Mouse (Mus musculus): Measurements from ENCODE around the gene Rab25.

Rab25 gene

DNA sequence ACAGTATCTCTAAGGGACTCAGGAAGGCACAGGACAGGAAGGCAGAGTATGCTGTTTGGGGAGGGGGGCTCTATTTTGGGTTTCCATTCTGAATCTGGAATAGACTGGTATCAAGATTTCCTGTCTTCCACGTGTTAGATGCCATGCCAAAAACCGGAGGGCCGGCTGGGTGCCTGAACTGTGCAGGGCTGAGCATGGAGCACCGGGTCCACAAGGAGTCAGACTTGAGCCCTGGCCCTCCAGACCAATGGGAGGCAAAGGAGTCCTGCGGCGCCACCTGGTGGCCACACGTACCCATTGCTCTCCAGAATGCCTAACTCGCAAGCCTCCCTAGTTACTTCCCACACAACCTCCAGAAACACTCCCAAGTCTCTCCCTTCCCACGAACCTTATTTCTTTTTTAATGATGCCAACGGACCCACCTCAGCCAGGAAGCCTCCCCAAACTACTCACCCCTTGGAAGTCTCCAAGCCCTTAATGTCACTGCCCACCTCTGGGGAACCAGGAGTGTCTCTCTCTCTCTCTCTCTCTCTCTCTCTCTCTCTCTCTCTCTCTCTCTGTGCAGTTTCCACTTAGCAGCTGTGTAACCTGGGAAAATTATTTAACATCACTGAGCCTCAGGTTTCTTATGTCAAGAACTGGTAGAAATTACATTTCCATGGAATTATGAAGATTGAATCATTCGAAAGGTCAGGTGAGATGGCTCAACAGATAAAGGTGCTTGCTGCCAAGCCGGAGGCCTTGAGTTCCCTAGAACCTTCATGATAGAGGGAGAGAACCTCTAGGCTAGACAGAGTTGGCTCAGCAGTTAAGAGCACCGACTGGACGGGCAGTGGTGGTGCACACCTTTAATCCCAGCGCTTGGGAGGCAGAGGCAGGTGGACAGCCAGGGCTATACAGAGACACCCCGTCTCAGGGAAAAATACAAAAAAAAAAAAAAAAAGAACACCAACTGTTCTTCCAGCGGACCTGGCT, 21.7 kb downstream of the Rab25 start:
- peak; percentile 89 for DNase-seq (ENCODE audit: low read depth, low spot score)

DNA sequence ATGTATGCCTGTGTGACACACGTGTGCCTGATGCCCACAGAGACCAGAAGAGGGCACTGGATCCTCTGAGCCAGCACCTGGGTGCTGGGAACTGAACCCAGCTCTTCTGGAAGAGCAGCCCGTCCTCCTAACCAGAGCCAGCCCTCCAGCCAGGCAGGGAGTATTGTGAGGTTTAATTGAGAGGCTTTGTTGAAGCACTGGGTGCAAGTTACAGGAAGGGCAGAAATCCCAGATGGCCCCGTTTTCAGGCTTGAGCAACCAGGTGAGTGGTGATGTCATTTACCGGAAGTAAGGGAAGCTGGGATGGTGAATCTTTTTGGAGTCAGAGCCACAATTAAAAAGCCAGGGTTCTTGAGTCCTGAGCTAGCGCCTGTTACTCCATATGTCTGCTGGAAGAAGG, 23.1 kb downstream of the Rab25 start:
- DNase-seq (ENCODE audit: low read depth, low spot score): no peak

DNA sequence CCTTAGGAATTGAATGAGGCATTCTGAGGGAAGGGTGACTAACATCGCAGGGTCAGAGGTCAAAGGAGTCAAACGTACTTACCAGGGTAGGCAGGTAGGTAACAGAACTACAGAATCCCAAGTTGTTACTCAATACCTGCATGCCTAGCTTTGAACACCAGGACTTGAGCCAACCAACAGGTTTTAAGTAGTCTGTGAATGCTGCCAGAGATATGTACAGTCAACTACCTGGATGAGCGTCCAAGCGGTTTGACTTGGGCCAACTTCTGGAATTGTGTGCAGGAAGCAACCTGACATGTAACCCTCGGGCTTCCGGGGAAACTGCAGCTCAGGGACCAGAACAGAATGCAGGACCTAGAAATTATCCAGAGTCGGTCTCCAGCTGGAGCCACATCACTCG, 25.1 kb downstream of the Rab25 start:
- no peak for DNase-seq (ENCODE audit: low read depth, low spot score)

DNA sequence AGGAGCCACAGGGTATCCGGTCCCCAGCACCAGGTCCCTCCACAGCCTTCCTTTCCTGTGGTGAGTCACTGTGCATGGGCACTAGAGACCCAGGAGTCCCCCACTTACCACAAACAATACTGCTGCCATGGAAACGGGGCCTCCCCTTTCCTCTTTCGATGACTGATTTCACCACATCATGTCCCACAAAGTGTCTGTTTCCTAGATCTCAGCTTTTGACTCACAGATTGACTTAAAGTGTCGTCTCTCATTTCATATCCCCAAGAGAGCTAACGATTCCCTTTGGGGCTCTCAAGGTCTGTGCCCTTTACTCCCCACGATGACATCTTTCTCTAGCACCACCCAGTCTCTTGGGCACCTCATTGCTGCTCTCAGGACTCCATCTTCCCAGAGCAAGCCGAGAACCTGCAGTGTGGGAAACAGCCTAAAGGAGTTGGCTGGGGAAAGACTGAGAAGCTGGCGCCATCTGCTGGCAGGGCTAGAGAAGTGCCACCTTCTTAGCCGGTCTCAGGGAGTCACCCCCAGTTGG, 26.2 kb downstream of the Rab25 start:
- peak; percentile 74 for DNase-seq (ENCODE audit: low read depth, low spot score)

DNA sequence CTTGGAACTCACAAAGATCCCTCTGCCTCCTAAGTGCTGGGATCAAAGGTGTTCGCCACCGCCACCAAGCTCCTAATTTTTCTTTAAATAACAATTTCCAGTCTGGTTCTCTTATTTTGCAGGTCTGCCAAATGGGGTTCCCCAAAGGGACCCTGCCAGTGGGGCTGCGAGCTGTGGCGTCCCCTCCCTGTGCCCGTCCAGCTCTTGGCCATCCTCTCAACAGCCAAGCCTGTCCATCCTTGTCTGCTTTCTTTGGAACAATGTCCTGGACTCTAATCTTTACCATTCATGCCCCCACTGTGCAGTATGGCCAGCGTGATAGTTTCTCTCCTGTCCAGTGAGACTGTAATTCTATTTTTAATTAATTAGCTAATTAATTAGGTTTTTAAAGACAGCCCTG, 26.9 kb downstream of the Rab25 start:
- no peak for DNase-seq (ENCODE audit: low read depth, low spot score)

DNA sequence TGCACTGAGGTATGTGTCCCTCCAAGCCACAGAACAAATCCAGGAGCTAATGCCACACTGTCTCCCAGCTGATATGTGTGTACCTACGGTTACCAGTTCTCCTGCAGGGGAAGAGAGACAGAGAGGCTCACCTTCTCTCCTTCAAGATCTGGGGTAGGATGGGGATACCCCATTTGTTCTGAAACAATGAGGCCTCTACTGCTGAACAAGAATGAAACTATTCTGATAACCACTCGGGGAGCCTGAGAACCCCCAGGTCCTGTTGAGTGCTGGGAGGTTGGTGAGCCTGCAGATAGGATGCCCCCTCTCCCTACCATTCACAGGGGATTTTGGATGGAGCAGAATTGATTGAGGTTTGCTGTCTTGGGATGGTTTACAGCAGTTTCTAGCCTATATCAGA, 28.0 kb downstream of the Rab25 start:
- peak; percentile 47 for DNase-seq (ENCODE audit: low read depth, low spot score)

DNA sequence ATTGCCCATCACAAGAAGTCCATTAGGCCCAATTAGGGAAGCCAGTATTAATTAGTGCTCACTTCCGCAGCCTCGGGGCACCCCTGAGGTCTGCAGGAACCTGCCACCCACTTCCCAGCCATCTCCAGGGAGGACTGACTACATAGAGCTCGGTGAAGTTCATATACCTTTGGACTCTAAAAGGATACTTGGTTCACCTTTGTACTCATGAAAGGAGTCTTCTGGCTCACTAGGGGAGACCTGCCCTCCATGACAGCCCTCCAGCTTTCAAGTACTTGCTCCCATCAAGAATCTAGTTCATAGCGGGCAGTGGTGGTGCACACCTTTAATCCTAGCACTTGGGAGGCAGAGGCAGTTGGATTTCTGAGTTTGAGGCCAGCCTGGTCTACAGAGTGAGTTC, 29.7 kb downstream of the Rab25 start:
- no peak for DNase-seq (ENCODE audit: low read depth, low spot score)

DNA sequence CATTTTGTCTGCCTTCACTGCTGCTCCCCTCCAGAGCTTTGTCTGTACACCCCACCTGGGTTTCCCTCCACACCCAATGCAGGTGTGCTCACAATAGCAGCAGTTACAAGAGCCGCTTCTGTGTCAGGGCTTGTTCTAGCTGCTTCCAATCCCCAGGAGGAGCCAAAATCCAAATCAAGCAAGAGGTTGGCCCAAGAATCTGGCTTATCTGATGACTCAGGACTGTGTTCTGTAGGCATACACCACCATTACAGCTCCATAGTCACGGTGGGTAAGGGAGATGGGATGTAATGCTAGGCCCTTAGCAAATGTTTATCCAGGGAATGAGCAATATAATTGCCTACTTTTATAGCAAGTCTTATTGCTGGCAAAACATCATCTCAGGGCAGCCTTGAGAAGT, 31.7 kb downstream of the Rab25 start:
- DNase-seq (ENCODE audit: low read depth, low spot score): no peak

DNA sequence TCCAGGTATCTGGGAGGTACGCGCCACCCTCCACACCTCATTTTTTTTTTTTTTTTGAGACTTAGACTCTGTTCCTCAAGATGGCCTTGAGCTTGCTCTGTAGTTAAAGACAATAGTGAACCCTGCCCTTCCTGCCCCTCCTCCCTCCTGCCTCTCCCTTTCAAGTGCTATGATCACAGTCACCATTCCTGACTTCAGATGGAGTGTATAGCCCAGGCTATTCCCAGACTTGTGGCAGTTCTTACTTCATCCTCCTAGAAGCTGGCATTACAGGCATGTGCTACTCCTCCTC, 33.1 kb downstream of the Rab25 start:
- DNase-seq (ENCODE audit: low read depth, low spot score): no peak

DNA sequence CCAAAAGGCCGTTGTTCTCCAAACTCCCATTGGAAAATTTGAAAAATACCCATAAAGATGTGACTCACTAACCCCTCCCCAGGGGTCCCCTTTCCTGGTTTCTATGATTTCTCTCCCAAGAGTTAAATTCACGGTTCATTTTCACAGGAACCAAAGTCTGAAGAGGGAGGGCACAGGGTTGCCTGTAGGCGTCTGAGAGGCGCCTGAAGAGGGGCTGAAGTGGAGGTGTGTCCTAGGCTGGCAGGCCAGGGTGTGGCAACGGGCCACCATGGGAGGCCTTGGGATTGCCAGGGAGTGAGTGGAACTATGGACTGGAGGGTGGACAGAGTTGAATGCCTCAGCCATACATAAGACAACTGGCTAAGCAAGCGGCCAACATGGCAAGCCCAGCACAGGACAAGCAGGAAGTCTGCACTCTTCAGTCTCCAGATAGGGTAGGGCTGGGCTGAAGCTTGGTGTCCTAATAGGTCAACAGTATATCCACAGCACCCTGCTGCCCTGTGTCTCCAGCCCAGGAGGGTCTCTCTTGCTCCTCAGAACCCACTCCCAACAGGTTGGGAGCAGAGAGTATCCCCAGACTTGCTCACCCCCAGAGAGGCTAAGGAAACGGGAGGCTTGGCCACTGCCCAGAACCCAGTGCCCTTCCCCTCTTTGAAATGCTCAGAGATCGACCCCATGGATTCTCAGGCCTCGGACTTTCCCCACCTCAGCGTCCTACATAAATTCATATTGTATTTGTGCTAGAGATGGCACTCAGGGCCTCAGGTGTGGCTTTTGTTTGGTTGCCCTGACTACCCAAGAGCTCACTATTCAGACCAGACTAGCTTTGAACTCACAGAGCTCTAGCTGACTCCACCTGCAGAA, 33.6 kb downstream of the Rab25 start:
- DNase-seq (ENCODE audit: low read depth, low spot score): no peak

DNA sequence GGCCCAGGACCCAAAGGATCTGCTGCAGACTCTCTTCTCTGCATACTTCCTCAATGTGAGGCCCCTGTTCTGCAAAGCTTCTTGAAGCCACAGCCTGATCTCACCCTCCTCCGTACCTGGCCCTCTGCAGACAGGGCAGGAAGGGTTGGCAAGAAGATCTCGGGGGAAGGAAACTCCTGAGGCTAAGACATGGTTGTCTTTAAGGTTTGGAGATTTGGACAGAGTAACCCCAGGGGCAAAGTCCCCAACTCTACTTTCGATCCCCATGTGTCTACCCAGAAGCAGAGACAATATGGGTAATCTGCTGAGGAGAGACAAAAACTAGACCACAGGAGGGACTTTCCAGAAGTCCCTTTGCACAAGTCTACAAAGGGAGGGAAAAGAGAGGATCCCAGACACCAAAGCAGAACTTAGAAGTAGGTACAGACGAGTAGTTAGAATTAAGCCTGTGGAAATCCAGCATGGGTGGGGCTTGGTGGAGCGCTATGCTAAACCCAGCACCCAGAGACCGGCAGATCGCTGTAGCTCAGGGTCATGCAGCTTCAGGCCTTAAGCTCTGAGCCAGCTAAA, 34.5 kb downstream of the Rab25 start:
- DNase-seq (ENCODE audit: low read depth, low spot score): peak; percentile 73

DNA sequence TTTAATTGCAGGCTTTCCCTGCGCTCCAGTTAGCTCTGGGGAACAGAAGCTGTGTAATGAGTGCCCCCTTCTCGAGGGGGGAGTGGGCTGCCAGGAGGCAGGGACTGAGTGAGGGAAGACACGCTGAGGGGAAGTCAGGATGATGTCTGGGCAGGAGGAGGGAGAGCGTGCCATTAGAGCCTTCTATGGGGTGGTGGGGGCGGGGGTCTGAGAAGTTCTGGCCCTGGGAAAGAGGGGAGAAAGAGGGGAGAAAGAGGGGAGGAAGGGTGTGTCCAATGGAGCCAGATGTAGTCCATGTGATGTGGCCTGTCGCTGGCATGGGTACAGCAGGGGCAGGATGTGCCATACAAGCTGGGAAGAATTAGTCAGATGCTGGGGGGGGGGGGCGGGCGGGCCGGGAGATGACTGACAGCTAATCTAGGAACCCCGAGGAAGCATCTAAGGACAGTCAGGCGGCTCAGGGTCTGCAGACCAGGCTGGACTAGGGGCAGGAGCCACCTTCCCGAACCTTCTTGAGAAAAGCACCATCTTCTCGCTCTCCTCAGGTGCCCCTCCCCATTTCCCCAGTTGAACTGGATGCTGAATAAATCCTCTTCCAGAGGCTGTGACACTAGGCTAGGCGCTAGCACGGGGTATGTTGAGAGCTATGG, 35.1 kb downstream of the Rab25 start:
- DNase-seq (ENCODE audit: low read depth, low spot score): no peak

DNA sequence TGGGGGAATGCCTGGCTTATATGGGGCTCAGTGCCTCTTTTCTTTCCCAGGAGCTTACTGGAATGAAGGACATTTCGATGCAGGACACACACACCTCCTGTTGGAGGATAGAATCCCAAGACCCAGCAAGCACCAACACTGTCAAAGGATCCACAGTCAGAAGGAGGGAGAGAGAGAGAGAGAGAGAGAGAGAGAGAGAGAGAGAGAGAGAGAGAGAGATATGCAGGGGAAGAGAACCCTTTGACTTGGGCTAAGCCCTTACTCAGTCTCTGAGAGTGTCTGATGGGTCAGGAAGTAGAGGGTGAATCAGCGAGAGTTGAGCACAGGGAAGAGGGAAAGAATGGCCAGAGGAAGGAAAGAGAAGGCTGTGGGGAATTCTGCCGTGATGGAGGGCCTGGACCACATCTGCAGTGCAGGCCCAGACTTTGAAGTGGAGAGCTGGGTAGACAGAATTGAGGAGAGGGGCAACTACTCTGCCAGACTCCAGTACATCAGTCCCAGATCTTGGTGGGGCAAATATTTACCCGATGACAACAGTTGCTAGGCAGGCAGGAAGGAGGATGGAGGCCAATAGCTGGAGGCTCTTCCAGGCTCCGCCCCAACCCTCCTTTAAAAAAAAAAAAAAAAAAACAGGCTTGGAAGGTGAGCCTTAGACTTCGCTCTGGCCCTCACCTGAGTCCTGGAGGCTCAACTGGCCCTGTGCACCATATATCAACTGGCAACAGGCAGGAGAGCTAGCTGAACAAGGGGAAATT, 35.8 kb downstream of the Rab25 start:
- no peak for DNase-seq (ENCODE audit: low read depth, low spot score)

DNA sequence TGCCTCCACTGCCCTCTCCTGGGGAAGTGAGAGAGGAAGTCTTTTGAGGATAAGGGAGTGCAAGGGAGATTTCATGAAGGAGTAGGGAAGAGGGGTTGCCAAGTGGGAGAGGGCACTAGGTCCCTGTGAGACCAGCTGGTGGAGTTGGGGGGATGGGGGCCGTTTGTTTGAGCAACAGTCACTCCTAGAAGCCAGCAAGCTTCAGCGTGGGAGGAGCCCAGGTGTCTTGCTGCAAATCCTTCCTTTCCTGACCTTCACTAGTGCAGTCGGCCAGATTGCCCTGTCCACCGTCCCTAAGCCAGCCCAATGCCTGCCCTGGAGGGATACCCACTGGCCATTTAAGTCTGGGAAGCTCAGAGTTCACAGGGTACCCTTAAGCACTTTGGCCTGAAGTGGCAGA, 36.5 kb downstream of the Rab25 start:
- DNase-seq (ENCODE audit: low read depth, low spot score): no peak

DNA sequence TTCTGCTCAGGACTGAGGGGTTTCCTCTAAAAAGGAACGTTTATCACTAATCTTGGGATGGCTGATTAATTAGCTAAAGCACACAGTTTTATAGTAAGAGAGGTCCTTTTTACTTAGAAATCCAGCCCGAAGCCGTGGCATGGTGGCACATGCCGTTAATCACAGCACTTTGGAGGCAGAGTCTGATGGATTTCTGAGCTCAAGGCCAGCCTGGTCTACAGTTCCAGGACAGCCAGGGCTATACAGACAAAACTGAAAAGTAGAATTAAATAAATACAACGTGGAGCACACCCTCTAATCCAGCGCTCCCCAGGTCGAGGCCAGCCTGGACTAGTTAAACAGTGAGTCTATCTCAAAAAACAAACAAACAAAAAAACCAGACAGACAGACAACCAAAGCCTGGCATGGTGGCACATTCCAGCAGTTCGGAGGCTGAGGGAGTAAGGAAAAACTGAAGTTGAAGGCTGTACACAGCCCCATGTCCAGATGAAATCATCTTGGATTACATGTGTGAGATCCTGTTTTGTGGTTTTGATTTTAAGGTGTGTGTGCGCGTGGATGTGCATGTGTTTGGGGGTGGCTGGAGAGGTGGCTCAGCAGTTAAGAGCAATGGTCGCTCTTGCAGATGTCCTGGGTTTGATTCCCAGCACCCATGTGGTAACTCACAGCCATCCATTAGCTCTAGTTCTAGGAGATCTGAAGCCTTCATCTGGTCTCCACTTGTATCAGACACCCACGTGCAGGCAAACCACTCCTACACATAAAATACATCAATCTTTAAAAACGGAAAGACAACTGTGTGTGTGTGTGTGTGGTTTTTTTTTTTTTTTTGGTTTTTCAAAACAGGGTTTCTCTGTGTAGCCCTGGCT, 37.4 kb downstream of the Rab25 start:
- DNase-seq (ENCODE audit: low read depth, low spot score): no peak

DNA sequence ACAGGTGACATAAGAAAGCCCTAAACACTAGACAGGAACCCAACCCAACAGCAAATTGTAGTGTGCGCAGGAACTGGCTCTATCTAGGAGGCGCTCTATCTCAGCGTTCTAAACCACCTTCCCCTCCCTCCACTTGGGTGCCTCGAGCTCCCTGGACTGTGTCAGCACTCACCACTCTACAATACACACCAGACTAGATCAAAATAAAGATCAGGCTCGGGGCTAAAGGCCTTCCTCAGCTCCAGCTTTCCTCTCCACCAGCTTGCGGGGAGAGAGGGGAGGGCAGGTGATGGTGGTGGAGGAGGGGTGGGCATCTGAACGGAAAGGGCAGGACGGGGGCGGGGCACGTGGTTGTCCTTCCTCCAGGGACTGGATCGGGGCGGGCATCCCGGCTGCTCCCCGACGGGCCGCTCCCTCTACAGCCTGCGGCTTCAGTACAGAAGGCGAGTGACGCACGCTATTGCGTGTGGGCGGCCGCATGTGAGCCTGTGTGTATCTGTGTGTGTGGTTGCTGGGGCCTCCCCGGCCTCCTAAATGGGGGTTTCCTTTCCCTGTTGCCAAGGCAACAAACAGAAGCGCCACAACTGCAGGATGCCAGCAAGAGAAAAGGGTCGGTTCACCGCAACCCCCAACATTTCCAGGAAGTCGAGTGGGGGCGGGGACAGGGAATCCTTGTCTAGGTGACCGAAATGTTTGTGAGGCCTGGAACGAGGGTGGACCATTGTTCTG, 38.2 kb downstream of the Rab25 start, which contains the start of gene Lmna:
Gene Lmna (minus strand): TSS at position 265 of the 729 bp plus-strand sequence.
- peak; percentile 94 for DNase-seq (ENCODE audit: low read depth, low spot score)

DNA sequence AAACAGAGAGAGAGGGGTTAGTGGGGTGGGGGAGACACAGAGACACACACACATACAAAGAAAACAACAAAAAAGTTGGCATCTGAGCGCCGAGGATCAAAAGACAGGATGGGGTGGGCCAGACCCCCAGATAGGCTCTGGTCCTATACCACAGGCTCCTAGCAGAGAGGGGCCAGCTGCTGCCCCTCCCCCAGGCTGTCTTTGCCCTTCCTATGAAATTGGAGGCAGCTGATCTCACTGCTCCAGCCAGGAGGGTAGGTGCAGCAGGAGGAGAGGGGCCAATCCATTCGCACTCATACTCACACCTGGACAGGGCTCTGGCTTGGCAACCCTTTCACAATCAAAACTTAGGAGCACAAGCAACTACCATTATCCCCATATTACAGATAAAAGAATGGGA, 38.9 kb downstream of the Rab25 start:
- DNase-seq (ENCODE audit: low read depth, low spot score): no peak

DNA sequence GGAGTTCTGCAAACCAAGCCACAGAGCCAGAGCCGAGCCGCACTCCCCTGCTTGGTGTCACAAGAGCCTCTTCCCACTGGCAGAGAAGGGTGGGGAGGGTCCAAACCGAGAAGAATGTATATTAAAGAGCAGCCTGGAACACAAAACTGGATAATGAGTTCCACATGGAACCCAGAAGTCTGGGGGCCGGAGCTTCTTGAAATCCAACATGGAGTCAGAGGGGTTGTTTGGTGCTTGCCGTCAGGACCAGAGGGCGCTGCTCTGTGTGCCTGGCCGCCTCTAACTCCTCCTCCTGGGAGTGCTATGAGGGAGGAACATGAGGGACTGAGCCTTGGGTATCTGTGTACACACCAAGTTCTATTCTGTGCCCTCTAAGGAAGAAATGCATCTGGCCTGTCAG, 42.3 kb downstream of the Rab25 start:
- DNase-seq (ENCODE audit: low read depth, low spot score): no peak

DNA sequence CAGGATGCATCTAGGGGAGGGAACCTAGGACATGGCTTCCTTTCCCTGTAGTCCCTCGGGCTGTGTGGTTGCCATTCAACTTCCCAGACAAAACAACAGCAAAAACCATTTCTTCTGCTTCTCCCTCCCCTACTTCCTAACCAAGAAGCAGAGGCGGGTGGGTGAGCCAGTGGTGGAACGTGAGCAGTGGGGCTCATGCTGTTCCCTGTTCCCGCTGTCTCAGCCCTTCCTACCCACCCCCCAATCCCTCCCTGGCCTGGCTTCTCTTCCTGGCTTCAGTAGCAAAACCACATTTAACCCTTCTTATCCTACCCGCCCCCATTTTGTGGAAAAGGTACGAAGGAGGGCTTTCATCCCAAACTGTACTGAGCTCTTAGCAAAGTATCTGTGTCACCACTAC, 43.0 kb downstream of the Rab25 start:
- no peak for DNase-seq (ENCODE audit: low read depth, low spot score)

Data from A20 (cell line).